Mouse (Mus musculus) intestine, embryonic 16.5 days (tissue): ENCODE measurements around the gene Nlrc5. TPM values are rescaled to one million over a fixed set of nuclear protein-coding genes. Genes with fewer than 3 reads are reported as not detected.

Source experiments
- ATAC-seq: fragments of 200-750 bp; cut with Nextera tagmentation; 2 replicates; pipeline ENCODE4 v1.8.0; 2017; ENCODE audit warnings: moderate TSS enrichment, moderate library complexity
- H3K27ac ChIP-seq: fragments of 300-500 bp; sonication (generic); 2 replicates; pipeline ENCODE4 v1.5.1; 2014; ENCODE audit warnings: mild to moderate bottlenecking, low read length
- H3K27me3 ChIP-seq: fragments of 300-500 bp; sonication (generic); replicated peaks from 2 replicates; pipeline ENCODE4 v1.6.1; 2014; ENCODE audit warnings: low read length, control low read depth, mixed read lengths; ENCODE audit not compliant: control insufficient read depth, insufficient read depth
- H3K36me3 ChIP-seq: fragments of 300-500 bp; sonication (generic); 2 replicates; pipeline ENCODE4 v1.6.1; 2014; ENCODE audit warnings: low read length, control low read depth; ENCODE audit not compliant: control insufficient read depth, insufficient read depth
- H3K4me1 ChIP-seq: fragments of 300-500 bp; sonication (generic); 2 replicates; pipeline ENCODE4 v1.6.1; 2014; ENCODE audit warnings: low read length, control low read depth, mixed read lengths; ENCODE audit not compliant: control insufficient read depth, insufficient read depth
- H3K4me2 ChIP-seq: fragments of 300-500 bp; sonication (generic); 2 replicates; pipeline ENCODE4 v1.6.1; 2014; ENCODE audit warnings: low read depth, low read length, control low read depth
- H3K4me3 ChIP-seq: fragments of 300-500 bp; sonication (generic); 2 replicates; pipeline ENCODE4 v1.5.1; 2014; ENCODE audit warnings: mild to moderate bottlenecking, low read length
- H3K9ac ChIP-seq: fragments of 300-500 bp; sonication (generic); 2 replicates; pipeline ENCODE4 v1.6.1; 2014; ENCODE audit warnings: low read depth, low read length
- H3K9me3 ChIP-seq: fragments of 300-500 bp; sonication (generic); 2 replicates; pipeline ENCODE4 v1.6.1; 2016; ENCODE audit warnings: low read length, control low read depth; ENCODE audit not compliant: control insufficient read depth
- WGBS: fragments of 180-500 bp; shearing (Covaris S2); extraction: QIAGEN DNeasy Blood & Tissue Kit; methylation state at CpG from one replicate; pipeline ENCODE4 v1.1.7; 2014; 5-methylcytosine and 5-hydroxymethylcytosine counted together
- polyA plus RNA-seq: library from polyadenylated mRNA; unstranded; fragments of >200 nt; fragmentation: Nextera tagmentation; extraction: Ambion mirVana; gene quantifications from 2 replicates; pipeline ENCODE4 v1.2.1, GENCODE M21; 2015

Gene Nlrc5
- polyA plus RNA-seq, 1 experiment from 2014 or later = 0.43 TPM

DNA sequence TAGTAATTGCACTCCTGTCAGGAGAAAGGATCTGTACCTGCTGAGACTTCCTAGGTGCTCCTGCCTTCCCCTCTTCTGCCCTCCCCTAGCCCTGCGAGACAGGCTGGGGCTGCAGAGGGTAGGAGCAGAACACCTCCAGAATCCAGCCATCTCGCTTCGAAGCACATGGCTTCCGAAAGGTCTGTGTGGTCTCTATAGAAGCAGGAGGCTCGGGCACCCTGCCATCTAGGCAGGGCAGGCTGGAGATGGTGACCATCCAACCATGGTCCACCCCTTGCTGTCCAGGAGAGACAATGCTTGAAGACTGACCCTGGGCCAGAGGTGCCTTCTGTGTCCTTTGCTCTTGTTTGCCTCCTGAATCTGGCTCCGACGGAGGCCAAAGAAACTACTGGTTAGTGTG is 101.5 kb downstream of the Nlrc5 start:
- WGBS = 89% methylated on average over 7 of the region's 7 CpGs
- H3K9me3 ChIP-seq = no peaks in the 10 kb centered on the region
- no peaks in the 10 kb centered on the region for H3K36me3 ChIP-seq
- ATAC-seq = no peak
- H3K27ac ChIP-seq = no peak overlapping the region
- no peak overlapping the region for H3K9ac ChIP-seq
- H3K27me3 ChIP-seq = peaks cover 2% of the 10 kb centered on the region; the same call in 1 of the 2 replicates
- H3K4me1 ChIP-seq = peaks cover 8% of the 10 kb centered on the region
- no peak overlapping the region for H3K4me3 ChIP-seq
- no peak overlapping the region for H3K4me2 ChIP-seq

DNA sequence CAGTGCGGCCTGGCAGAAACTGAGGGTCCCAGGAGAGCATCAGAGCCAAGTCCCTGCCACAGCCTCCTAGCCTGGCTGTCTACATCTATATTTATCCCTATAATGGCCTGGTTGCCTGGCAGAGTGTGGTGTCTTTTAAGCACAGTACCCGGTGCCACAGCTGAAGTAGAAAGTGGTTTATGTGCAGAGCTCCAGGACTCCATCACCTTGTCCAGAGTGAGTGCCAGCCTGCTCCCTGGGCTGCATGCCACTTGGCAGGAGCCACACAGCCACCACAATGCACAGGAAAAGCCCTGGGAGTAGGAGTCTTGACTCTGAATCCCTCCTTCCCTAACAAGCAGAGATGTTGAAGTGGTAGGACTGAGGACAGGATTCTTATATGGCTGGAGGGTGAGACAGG is 103.3 kb downstream of the Nlrc5 start:
- H3K4me1 ChIP-seq = 0 out of 2 replicates have a peak, but pooled peaks cover 2% of the 10 kb centered on the region
- WGBS = 68% methylated on average over 2 of the region's 2 CpGs
- no peak for ATAC-seq
- H3K36me3 ChIP-seq = no peaks in the 10 kb centered on the region
- H3K9me3 ChIP-seq = no peaks in the 10 kb centered on the region
- H3K9ac ChIP-seq = no peak overlapping the region
- no peak overlapping the region for H3K4me2 ChIP-seq
- peaks cover 2% of the 10 kb centered on the region; the same call in 1 of the 2 replicates for H3K27me3 ChIP-seq
- no peak overlapping the region for H3K27ac ChIP-seq
- no peak overlapping the region for H3K4me3 ChIP-seq

DNA sequence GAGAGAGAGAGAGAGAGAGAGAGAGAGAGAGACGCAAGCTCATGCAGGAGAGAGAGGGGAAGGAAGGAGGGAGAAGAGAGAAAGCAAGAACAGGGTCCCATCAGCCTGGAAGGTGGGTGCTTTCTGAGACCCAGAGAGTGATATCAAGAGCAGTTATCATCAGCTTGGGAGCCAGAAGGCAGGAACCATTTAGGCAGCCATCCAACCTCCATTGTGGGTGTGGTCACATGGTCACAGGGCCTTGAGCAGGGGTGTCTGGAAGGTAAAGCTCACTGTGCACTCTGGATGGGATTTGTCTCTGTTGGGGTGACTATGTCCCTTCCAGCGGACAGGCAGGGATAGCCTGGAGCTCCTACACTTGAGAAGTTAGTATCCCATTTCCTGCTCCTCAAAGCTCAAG is 105.9 kb downstream of the Nlrc5 start:
- Histone ChIP-seq H3K4me3 (no peak overlapping the region), H3K9me3 (no peaks in the 10 kb centered on the region), H3K36me3 (no peaks in the 10 kb centered on the region), H3K27me3 (no peaks in the 10 kb centered on the region; the same call in 1 of the 2 replicates), H3K4me1 (no peaks in the 10 kb centered on the region), H3K27ac (no peak overlapping the region), H3K4me2 (no peak overlapping the region), H3K9ac (no peak overlapping the region)
- no peak for ATAC-seq
- WGBS = 78% methylated on average over 2 of the region's 2 CpGs

- H3K4me3 ChIP-seq = no peak overlapping the region
- no peak overlapping the region for H3K4me2 ChIP-seq
- no peak overlapping the region for H3K27ac ChIP-seq
- 70% methylated on average over 18 of the region's 18 CpGs for WGBS
- H3K36me3 ChIP-seq = no peaks in the 10 kb centered on the region
- no peaks in the 10 kb centered on the region; the same call in 1 of the 2 replicates for H3K27me3 ChIP-seq
- no peaks in the 10 kb centered on the region for H3K9me3 ChIP-seq
- no peaks in the 10 kb centered on the region for H3K4me1 ChIP-seq
- no peak overlapping the region for H3K9ac ChIP-seq
- no peak for ATAC-seq
Measured at GRCm38 (mm10) chr8:94540889-94541795, 107.0 kb downstream of the Nlrc5 start.

DNA sequence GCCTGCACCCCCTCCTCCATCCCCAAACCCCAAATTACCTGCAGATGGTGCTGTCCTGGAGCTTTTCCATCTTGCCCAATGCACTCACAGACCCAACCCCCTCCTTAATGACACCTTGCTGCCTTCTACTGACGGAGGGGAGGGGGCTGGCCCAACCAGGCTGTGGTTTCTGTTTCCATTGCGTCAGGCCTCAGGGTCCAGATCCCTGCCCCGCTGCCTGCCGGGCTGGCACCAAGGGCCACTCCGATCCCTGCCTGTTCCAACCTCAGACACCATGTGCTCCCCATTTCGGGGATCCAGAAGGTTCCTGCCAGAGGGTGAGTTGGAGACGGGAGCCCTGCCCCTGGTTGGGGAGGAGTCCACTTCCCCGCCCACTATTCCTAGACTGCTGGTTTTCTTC is 109.8 kb downstream of the Nlrc5 start:
- Histone ChIP-seq H3K36me3 (no peaks in the 10 kb centered on the region), H3K9me3 (no peaks in the 10 kb centered on the region), H3K4me3 (no peak overlapping the region), H3K4me1 (no peaks in the 10 kb centered on the region), H3K27me3 (no peaks in the 10 kb centered on the region), H3K27ac (no peak overlapping the region), H3K4me2 (no peak overlapping the region), H3K9ac (no peak overlapping the region)
- no peak for ATAC-seq
- 59% methylated on average over 8 of the region's 8 CpGs for WGBS

DNA sequence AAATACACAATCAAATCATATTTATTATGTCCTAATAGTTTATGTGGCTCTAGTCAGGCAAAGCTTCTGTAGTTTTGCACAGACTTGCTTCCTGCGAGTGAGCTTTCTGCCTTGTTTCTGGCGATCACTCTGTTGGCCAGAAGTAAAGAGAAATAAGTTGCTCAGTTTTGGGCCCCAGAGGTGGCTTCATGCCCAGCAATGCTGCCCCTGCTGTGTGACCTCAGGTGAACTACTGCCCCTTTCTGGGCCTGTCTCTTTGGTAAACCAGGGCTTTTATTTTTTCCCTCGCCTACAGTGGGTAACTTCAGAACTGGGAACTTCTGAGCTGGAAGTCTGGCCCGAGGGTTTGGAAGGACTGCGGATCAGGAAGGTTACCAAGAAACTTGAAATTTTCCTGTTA is 114.9 kb downstream of the Nlrc5 start:
- no peaks in the 10 kb centered on the region for H3K9me3 ChIP-seq
- H3K27ac ChIP-seq = no peak overlapping the region
- no peak for ATAC-seq
- no peaks in the 10 kb centered on the region for H3K4me1 ChIP-seq
- no peak overlapping the region for H3K4me2 ChIP-seq
- H3K36me3 ChIP-seq = no peaks in the 10 kb centered on the region
- H3K4me3 ChIP-seq = no peak overlapping the region
- no peak overlapping the region for H3K9ac ChIP-seq
- 84% methylated on average over 5 of the region's 5 CpGs for WGBS
- H3K27me3 ChIP-seq = no peaks in the 10 kb centered on the region

DNA sequence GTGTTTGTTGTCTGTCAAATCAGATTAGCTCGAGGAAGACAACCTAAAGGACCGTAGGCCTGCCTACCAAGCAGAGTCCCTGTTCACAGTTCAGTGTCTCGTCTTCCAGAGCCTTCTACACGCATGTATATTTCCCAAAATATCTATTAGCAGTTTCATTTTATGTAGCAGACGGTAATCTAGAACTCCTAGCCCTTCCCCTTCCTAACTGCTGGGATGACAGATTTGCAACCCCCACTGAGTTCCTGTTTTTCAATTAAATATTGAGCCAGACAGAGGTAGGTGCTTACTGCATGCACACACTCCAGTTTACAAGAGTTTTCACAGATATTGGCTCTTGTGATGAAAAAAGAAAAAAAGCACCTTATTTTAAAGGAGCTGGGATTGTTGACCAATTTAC is 115.3 kb downstream of the Nlrc5 start:
- 67% methylated on average over 5 of the region's 5 CpGs for WGBS
- Histone ChIP-seq H3K9ac (no peak overlapping the region), H3K27me3 (no peaks in the 10 kb centered on the region), H3K27ac (no peak overlapping the region), H3K4me1 (no peaks in the 10 kb centered on the region), H3K4me2 (no peak overlapping the region), H3K36me3 (no peaks in the 10 kb centered on the region), H3K9me3 (no peaks in the 10 kb centered on the region), H3K4me3 (no peak overlapping the region)
- ATAC-seq = no peak

DNA sequence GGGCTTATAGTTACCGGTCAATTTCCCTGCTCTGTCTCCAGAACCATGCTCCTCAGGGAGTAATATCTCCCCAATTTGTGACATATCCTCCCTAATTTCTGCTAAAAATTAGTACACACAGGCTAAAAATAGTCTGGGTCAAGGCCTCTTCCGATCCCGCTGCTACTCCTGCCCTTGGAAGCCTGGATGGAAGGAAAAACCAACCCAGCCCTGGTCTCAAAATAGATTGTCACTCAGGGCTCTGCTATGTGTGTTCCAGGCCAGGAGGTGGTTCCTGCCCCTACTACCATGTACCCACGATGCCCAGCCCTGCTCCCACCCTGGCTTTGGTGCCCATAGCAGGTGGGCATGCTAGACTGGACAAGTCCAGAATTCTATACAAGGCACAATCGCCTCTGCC is 115.8 kb downstream of the Nlrc5 start:
- Histone ChIP-seq H3K27me3 (no peaks in the 10 kb centered on the region), H3K27ac (no peak overlapping the region), H3K4me3 (no peak overlapping the region), H3K9me3 (no peaks in the 10 kb centered on the region), H3K4me1 (no peaks in the 10 kb centered on the region), H3K9ac (no peak overlapping the region), H3K36me3 (no peaks in the 10 kb centered on the region), H3K4me2 (no peak overlapping the region)
- WGBS = 82% methylated on average over 5 of the region's 5 CpGs
- ATAC-seq = no peak

DNA sequence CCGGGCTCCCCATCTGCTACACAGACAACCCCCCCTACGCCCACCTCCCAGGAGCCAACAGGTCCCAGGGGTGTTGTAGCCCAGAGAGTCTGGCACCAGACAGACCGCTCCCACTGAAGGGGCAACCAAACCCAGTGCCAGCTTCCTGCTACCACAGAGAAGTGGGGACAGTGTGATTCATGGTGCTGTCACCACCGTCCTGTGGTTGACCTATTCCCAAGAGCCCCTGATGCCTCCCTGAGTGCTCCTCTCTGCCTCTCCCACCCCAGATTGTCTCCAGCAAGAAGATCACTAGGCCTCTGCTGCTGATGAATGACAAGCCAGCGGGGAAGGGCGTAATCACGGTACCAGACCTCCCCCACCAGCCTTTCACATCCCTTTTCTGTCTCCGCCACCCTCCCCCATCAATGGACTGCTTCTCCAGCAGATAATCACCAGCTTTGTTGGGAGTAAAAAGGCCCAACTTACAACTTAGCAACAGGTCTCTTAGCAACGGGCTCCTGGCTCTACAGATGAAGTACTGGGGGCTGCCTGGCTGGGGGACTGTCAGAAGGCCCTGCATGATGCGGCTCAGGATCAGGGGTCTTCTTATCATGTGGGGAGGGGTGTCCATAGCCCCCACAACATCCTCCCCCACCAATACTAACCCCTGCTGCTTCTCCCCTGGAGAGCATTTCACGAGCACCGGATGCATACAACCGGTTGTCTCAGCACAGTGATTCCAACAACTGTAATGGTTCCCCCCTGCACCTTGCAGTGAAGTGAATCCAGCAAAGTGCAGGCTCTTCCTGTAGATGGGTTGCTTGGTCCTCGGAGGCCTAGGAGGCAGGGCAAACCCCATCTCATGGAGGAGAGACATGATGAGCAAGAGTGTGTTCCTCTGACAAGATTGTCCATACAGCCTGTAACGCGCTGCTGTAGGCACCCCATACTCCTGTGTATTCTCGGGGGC is 117.6 kb downstream of the Nlrc5 start:
- H3K36me3 ChIP-seq = no peaks in the 10 kb centered on the region
- H3K4me2 ChIP-seq = no peak overlapping the region
- no peaks in the 10 kb centered on the region for H3K27me3 ChIP-seq
- WGBS = 55% methylated on average over 17 of the region's 17 CpGs
- H3K9me3 ChIP-seq = no peaks in the 10 kb centered on the region
- no peak overlapping the region for H3K4me3 ChIP-seq
- no peak overlapping the region for H3K9ac ChIP-seq
- no peaks in the 10 kb centered on the region for H3K4me1 ChIP-seq
- H3K27ac ChIP-seq = no peak overlapping the region
- no peak for ATAC-seq
